Mouse (Mus musculus) frontal cortex, postnatal 36 days (tissue): ENCODE results near the gene Cd247.

ENCODE experiments used
- DNase-seq, 2 experiments: peaks; one replicate each; pipeline ENCODE4 v3.0.0; 2022; ENCODE audit warnings: low spot score in 2 of 2

Gene Cd247

DNA sequence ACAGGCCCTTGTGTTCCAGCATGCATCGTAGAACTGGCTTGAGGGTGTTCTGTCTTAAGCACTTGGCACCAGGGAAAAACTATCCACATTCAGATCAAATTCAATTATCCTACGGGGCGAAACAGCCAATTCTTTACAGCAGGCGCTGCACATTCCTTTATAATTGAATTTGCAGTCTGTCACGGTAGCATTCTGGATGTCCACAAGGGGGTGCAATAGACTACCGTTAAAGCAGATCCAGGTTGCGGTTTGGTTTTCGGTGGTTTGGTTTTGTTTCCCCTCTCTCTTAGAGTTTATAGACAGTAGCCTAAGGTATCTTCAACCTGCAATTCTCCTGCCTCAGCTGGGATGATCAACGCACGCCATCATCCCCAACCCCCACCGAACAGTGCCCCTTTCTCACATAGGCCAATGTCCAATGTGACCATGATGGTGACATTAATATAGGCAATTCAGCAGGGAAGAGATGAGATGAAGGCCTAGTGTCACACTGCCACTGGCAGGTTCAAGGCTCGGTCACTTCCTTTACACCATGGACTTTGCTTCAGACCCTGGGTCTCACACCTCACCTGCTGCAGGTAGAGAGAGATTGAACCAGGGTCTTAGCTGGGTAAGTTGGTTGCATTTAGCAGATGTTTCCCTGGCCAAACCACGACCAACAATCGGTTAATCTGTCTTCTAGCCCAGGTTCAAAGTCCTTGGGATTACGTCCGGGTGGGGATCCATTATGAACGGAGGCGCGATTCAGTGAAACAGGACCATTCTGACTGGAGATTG, 12.8 kb upstream of the Cd247 start:
- peak in 1 of 2 experiments; percentile 63 for DNase-seq

- peak in 1 of 2 experiments; percentile 39 for DNase-seq
Measured at GRCm38 (mm10) chr1:165779954-165780585, 8.4 kb upstream of the Cd247 start.

DNA sequence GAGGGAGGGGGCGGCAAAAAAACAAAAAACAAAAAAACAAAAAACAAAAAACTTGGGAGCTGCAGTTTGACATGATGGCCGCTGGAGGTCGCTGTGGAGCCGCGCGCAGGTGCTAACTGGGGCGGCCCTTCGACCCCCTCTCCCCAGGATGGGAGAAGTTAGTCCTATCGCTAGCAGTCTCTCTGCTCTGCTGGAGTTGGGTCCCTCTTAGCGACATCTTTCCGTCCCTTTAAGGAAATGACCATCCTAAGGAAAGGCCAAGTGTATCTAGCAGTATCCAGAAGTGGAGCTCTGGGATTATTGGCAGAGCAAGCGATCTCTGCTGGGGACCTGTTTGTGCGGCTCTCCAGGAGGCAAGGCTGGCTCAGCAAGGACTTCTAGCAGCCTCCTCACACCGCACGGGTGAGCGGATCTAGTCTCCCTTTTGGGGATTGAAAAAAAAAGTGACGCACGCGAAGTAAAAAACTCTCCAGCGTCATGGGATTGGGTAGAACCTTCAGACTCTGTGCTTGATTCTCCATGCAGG, 7.8 kb upstream of the Cd247 start:
- DNase-seq, result peak in 1 of 2 experiments; percentile 13

DNA sequence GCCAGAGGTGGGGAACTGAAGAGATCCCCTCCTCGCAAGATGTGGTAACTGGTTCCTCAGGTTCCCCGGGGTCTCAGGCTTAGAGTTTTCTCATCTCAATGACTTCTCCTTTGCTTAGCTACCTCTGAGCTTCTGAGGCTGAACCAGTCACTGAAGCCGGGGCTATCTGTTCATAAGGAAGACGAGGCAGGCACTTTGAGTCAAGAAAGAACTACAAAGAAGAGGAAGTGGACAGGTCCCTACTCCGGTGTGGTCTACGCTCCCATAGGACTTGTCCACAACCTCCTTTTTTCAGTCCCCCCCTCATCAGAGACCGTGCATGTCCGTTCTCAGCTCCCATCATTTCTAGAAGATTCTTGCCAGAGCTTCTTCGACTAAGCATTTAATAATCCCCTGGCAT, 7.1 kb upstream of the Cd247 start:
- no peak for DNase-seq

DNA sequence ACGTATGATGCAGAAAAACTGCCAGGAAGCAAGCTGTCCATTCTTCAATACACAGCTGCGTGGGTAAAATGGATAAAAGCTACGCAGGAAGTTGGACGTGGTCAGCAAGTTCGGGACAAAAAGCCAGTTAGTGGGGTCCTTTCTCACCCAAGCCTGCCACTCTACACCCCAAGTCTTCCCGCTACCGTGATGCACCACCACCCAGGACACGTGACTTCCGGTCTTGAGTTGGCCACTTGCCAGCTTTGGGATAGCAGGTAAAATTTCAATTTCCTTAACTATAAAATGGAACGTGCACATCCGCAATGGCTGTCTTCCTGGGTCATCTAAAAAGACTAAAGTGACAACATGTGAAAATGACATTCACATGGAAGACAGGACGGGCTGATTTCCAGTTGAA, 6.6 kb upstream of the Cd247 start:
- no peak for DNase-seq

DNA sequence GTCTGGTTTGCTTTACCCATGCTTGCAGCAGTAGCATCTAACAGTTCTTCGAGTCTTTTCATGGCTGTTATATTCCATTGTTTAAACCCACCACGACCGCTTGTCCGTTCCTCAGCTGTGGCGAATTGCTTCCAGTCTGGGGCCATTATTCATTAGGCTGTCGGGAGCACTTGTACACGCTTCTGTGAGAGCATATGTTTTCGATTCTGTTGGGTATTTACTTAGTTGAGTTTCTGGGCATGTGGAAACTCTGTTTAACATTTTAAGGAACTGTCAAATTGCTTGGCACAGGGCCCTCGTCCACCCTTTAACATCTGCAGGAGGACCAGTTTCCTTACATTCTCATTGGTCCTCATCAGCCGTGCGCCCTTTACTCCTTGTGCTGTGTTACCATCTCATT, 2.2 kb upstream of the Cd247 start:
- no peak for DNase-seq

DNA sequence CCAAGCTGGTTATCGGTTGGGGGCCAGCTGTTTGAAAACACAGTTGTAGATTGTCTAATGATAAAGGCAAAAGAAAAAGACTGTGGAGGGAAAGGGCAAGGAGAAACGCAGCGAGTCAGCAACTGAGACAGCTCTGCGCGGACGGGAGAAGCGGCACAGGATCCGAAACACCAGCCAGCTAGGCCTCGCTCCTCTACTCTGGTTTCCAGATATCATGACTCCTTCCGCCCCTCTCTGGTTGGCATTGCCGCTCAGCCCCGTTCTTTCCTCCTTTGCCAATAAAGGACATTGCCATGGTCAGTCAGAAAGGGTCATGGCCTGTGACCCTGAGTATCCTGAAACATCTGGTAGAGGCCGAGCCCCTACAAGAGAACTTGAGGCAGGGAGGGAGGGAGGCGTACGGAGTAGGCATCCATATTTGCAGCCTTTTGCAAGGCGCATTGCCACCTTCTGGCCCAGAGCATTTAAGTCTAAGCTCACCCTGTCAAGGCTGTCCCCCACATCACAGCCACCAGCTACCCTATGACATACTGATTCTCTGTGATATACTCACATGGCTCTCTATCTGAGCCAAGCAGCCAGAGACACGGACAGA, 682 bp downstream of the Cd247 start:
- no peak for DNase-seq

DNA sequence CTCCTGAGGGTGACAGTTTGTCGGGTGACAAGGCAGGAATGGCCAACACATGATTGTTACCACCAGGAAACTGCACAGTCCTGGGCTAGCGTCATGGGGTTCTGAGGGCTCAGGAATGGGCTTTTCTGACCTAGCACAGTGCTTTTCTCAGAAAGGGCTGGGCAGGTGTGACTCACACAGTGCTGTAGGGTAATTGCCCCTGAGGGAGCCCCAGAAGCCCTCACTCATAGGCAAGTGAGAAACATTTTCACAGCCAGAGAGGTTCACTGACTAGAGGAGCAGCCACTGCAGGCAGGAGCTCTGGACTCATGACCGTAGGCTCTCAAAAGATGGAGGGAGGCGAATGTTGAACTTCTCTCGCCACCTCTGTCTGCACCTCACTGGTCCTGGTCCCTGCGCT, 1.5 kb downstream of the Cd247 start:
- no peak for DNase-seq

DNA sequence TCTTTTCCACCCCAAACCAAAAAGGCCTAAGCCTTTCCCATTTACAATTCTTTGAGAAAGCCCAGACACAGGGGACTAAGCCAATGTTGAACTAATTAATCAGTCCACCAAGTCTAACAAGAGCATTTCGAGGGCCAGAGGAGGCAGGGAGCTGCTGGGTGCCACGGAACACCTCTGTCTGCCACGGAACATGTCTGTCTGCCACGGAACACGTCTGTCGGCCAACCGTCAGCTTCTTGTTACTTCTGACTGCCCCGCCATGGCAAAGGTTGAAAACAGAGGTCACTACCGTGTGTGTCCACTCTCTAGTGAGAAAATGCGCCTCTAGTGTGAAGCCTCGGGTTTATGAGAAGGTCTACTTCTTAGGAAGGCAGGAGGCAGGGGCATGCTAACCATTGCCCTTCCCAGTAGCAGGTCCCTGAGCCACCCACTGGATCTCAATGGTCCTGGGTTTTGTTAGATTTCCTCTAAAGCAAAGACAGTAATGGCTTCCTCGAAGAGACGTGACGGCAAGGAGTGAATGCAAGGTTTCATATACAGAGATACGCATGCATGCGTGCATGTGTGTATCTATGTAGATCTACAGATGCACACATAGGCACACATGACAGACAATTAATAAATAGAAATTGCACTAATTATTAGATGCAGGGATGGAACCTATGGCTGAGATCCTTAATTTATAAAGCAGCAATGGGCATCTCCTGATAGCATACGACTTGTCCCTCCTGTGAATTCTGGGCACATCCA, 2.2 kb downstream of the Cd247 start:
- DNase-seq, result no peak

- DNase-seq, result no peak
Measured at GRCm38 (mm10) chr1:165791411-165791810, 2.9 kb downstream of the Cd247 start.

- no peak for DNase-seq
Measured at GRCm38 (mm10) chr1:165801709-165802310, 13.3 kb downstream of the Cd247 start.

DNA sequence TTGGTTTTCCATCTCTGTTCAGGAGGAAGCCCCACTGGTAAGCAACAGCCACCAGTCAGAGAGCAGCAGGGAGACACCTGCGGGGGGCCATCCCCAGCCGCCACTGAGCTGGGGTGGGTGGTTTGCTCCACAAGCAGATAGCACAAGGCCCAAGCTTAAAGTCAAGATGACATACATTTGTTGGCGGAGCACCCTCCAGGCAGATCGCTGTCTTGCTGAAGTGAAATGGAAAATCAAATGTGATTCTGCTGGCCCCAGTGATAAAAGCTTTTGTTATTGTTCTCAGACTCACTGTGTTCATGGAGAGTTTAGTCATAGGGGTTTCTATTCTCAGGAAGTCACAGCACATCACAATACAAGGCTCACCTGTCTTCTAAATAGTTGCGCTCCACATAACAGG, 14.6 kb downstream of the Cd247 start:
- DNase-seq, result no peak

DNA sequence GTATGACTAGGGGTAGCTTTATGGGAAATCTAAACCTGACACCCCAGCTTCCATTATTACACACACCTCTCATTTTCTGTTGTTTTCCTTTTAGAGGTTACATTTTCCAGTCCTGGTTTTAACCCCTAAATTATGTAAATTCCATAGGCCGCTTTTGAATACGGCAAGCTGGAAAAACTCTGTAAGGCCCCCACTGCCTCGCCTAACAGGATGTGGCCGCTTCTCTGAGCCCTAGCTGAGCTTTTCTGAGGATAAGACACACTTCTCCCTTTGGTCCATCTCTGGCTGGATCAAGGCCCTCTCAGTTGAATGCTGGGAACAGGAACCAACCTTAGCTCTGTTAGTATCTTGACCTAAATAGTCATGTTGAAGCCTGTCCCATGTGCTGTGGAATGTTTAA, 15.7 kb downstream of the Cd247 start:
- DNase-seq, result no peak

- DNase-seq, result no peak
Measured at GRCm38 (mm10) chr1:165810633-165811032, 22.2 kb downstream of the Cd247 start.

GRCm38 (mm10) chr1:165811170-165811569, 22.7 kb downstream of the Cd247 start:
- DNase-seq, result no peak

DNA sequence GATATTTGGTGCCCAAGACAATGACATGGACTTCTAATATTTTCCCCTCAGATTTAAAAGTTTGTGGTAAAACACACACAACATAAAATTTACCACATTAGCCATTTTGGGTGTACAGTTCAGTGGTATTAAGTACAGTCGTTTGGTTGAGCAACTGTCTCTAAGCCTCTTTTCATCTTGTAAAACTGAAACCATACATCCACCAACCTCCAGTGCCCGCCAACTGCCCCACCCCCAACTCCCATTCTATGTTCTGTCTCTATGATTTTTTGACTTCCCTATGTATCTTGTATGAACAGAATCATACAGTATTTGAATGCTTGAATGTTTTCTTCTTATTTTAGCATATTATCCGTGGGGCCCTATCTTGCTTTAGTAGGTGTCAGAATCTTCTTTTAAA, 24.3 kb downstream of the Cd247 start:
- DNase-seq, result no peak

DNA sequence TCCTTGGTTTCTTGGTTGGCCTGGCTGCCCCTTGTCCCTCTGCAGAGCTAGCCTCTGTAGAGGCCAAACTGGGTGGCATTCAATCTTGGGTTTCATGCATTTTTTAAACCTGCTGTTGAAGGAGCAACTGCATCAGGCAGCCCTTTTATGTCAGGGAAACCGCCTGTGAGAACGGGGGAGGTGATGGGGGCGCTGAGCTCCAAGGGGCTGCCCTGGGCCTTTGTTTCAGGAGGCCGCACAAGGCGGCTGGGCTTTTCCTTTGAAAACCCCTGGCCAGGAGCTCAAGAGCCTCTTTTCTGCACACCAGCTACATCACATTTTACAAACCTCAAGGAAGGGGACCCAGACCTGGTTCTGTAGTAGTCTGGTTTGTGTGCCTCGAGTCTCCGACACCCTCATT, 25.6 kb downstream of the Cd247 start:
- no peak for DNase-seq

- DNase-seq, result no peak
Measured at GRCm38 (mm10) chr1:165814521-165815278, 26.2 kb downstream of the Cd247 start.

DNA sequence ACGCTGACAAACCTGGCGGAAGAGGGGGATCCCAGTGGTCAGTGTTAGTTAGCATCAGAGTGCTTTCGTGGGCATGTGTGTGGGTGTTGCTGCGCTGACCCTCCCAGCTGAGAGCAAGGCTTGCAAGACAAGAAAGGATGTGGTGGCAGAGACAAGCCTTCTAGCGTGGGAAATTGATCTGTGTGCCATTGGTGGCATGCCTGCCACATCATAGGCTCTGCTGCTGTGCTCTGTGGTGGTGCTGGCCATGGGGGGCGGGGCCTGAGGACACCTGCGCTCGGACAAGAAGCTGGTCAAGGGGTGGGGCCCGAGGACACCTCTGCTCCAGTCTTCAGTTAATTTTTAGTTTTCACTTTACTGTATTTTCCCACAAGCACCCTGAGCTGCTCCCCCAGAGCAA, 27.9 kb downstream of the Cd247 start:
- no peak for DNase-seq

DNA sequence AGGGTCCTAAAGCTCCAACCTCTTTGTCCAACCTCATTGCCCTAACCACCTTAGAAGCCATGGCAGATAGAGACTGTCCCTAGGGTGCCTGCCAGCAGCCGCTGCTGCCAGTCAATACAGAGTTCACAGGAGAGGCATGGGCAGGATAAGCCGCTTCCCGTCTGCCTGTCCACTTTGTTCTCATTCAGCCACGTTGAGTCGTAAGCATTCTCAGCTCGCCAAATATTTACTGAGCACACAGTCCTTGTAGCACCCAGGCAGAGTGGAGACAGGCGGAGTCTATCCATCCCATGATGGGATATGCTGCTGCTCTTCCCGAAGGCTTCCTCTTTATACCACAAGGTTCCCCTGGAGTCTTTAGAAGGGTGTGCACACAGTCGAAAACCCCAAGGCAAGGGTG, 28.8 kb downstream of the Cd247 start:
- no peak for DNase-seq
